Mouse (Mus musculus) adrenal gland, adult (tissue): ENCODE data around the gene Arpin.

Experiments
- DNase-seq, 2 experiments: peaks; one replicate each; pipeline ENCODE4 v3.0.0; 2022 to 2023; ENCODE audit warnings: low spot score in 1 of 2; ENCODE audit not compliant: inconsistent age in 2 of 2

Gene Arpin

GRCm38 (mm10) chr7:79892576-79893428, 42.4 kb downstream of the Arpin start:
- no peak for DNase-seq

GRCm38 (mm10) chr7:79890436-79891221, 44.5 kb downstream of the Arpin start:
- peak; percentile 62 to 75 for DNase-seq

GRCm38 (mm10) chr7:79888603-79889002, 46.6 kb downstream of the Arpin start:
- DNase-seq = no peak

- no peak for DNase-seq
These were observed 51.4 kb downstream of the Arpin start for GRCm38 (mm10) chr7:79883613-79884334.

GRCm38 (mm10) chr7:79881901-79882300, 53.3 kb downstream of the Arpin start:
- no peak for DNase-seq

- peak; percentile 47 to 66 for DNase-seq
These were observed 54.2 kb downstream of the Arpin start for GRCm38 (mm10) chr7:79880998-79881397.

GRCm38 (mm10) chr7:79880033-79880432, 55.1 kb downstream of the Arpin start:
- no peak for DNase-seq

GRCm38 (mm10) chr7:79878455-79879025, 56.6 kb downstream of the Arpin start:
- no peak for DNase-seq
